Mouse (Mus musculus): ENCODE measurements around the gene Zc2hc1b.

DNA sequence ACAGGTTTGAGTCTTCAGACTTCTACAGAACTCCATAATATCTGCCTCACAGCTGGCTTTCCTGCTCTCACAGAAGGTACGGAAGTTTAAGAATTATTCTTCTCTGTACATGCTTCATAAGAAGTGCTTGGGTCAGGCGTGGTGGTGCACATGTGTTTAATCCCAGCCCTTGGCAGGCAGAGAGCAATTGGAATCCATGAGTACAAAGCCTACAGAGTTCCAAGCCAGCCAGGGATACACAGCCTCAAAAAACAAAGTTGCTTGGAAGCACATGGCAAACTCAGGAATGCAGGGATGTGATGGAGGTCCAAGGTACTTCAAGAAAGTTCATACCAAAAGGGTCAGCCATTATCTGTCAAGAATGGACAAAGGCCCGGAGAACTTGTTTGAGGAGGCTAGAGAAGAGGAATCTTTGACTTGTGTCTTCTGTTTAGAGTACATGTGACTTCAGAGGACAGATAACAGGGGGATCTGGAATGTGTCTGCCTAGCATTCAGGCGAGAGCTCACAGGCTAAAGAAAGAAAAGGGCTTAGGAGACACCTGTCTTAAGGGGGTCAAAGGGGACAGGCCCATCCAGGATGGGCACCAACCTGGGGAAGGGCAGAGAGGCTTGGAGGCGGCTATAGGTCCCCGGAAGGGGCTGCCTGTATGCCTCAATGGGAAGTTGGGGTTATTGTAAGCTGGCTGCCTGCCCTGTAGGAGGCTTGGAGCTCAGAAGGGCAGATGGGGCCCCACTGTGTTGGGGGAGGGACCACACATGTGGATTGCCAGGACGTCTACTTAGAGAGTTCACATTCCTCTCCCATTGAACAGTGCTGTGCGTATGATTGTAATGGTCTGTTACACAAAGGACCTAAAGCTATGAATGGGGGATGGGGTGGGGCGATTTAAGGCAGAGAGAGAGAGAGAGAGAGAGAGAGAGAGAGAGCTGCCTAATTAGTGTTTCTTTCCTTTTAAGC lies 60.8 kb downstream of the Zc2hc1b start:
- TF ChIP-seq CTCF (IDR thresholded peaks at IDR 0.05; ENCODE audit: extremely low read depth, insufficient read depth, low read length) = no peak
- no peak for TF ChIP-seq POLR2A (IDR thresholded peaks at IDR 0.05; ENCODE audit: extremely low read depth, insufficient read depth, low read length)
